Mouse (Mus musculus) stomach, postnatal 0 days (tissue): Measurements from ENCODE around the gene Krtap5-5.

Experiments used
- CTCF ChIP-seq: IDR thresholded peaks from 2 replicates; pipeline ENCODE4 v1.5.1; 2016; ENCODE audit warnings: antibody characterized with exemption, low read depth, mild to moderate bottlenecking, moderate library complexity
- EP300 ChIP-seq: optimal IDR thresholded peaks from 2 replicates; pipeline ENCODE3; 2016; ENCODE audit warnings: antibody characterized with exemption

- TF ChIP-seq CTCF (no peak), EP300 (no peak)
These were observed 1.8 kb upstream of the Krtap5-5 start for GRCm38 (mm10) chr7:142231540-142231939.
